Mouse (Mus musculus) heart, adult 2 months (tissue): Measurements from ENCODE around the gene Rbm26. TPM values are rescaled to one million over a fixed set of nuclear protein-coding genes. Genes with fewer than 3 reads are reported as not detected.

Experiments
- DNase-seq, 2 experiments: peaks; one replicate each; pipeline ENCODE4 v3.0.0; 2021
- H3K27ac ChIP-seq: fragments of 200-600 bp; 2 replicates; pipeline ENCODE4 v1.8.1; 2022
- H3K27me3 ChIP-seq: fragments of 200-500 bp; 2 replicates; pipeline ENCODE4 v1.6.1; 2012; ENCODE audit warnings: mild to moderate bottlenecking, low read length, inconsistent platforms, mixed read lengths; ENCODE audit not compliant: control insufficient read depth, insufficient read depth
- H3K36me3 ChIP-seq: fragments of 200-500 bp; 2 replicates; pipeline ENCODE4 v1.6.1; 2012; ENCODE audit warnings: low read length, inconsistent platforms; ENCODE audit not compliant: control insufficient read depth, insufficient read depth
- H3K4me1 ChIP-seq: fragments of 200-500 bp; 2 replicates; pipeline ENCODE4 v1.6.1; 2011; ENCODE audit warnings: low read length; ENCODE audit not compliant: control insufficient read depth, insufficient read depth
- H3K4me3 ChIP-seq: fragments of 200-600 bp; 2 replicates; pipeline ENCODE4 v1.8.1; 2022
- H3K79me2 ChIP-seq: fragments of 200-500 bp; replicated peaks from 2 replicates; pipeline ENCODE4 v1.6.1; 2012; ENCODE audit warnings: mild to moderate bottlenecking, inconsistent platforms, low read length, moderate library complexity, mixed read lengths; ENCODE audit not compliant: control insufficient read depth, insufficient read depth
- H3K9ac ChIP-seq: fragments of 200-500 bp; 2 replicates; pipeline ENCODE4 v1.6.1; 2012; ENCODE audit warnings: low read depth, mild to moderate bottlenecking, control low read depth, inconsistent platforms, low read length, mixed read lengths
- CTCF ChIP-seq: fragments of 200-600 bp; IDR thresholded peaks from 2 replicates; pipeline ENCODE4 v1.8.1; 2022; ENCODE audit warnings: antibody characterized with exemption, mild to moderate bottlenecking, moderate library complexity
- EP300 ChIP-seq: fragments of 200-500 bp; IDR thresholded peaks from 2 replicates; pipeline ENCODE4 v1.6.1; 2011; ENCODE audit warnings: low read depth, low read length, control low read depth; ENCODE audit not compliant: insufficient read depth
- POLR2A ChIP-seq: fragments of 200-500 bp; IDR thresholded peaks from 2 replicates; pipeline ENCODE4 v1.6.1; 2011; ENCODE audit warnings: mild to moderate bottlenecking, low read depth, low read length, control low read depth; ENCODE audit not compliant: insufficient read depth
- WGBS: fragments of 180-500 bp; shearing (Covaris S2); methylation state at CpG from one replicate; pipeline ENCODE4 v1.1.7; 2018; 5-methylcytosine and 5-hydroxymethylcytosine counted together
- intact Hi-C: fragments of 180-260 bp; cut with DNase I; formaldehyde crosslinking; loops from one replicate; pipeline ENCODE4 v1.15.1; 2025
- polyA plus RNA-seq: library from polyadenylated mRNA; depleted of rRNA; stranded (reverse); fragments of >200 nt; gene quantifications from 2 replicates; pipeline ENCODE4 v1.2.3, GENCODE M21; 2012
- total RNA-seq, 2 experiments: library from RNA; stranded (reverse); gene quantifications; 2 replicates each; pipeline ENCODE4 v1.2.3; 2021

Rbm26 gene
- total and polyA plus RNA-seq, 3 experiments, result 6.9 to 19.0 (median 18.6) TPM

DNA sequence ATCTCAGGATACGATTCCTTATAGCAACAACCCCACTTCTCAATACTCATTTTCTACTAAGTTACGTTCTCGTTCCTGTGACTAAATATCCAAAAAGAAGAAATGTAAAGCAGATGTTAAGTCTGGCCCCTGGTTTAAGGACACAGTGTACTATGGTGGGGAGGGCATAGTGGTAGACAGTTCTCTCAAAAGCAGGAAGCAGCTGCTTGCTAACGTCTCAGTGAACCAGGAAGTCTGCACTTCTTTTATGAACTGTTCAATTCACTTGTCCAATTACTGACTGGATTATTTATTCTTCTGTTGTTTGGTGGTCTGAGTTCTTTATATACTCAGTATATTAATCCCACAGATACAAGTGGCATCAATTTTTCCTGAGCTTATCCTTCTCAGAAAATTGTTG is 12.3 kb downstream of the Rbm26 start:
- intact Hi-C loops, result no loop called here
- no peak for DNase-seq

DNA sequence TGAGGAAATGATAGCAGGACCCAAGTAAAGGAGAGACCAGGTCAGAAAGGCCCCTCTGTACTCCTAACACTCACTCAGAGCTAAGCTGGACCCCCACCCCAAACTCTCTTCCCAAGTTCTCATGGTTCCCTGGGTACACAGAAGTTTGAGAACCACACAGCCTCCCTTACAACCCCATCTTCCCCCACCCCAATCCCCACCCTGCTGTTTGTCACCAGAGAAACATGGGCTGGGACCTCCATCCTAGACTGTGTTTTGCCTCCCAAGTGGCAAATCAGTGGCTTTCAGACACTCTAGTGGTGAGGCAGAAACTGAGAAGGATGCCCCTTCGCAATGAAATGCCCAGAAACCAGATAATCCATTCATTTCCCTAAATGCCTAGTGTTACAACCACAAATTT is 15.8 kb downstream of the Rbm26 start:
- no peak overlapping the region for H3K27ac ChIP-seq
- no peak overlapping the region for H3K4me3 ChIP-seq
- no peaks in the 10 kb centered on the region for H3K27me3 ChIP-seq
- H3K9ac ChIP-seq, result no peak overlapping the region
- DNase-seq, result no peak
- intact Hi-C loops, result no loop called here
- no peak for TF ChIP-seq CTCF
- no peak for TF ChIP-seq POLR2A
- TF ChIP-seq EP300, result no peak
- H3K4me1 ChIP-seq, result no peaks in the 10 kb centered on the region
- 91% methylated on average over 1 of the region's 1 CpGs for WGBS
- H3K79me2 ChIP-seq, result peaks cover 2% of the 10 kb centered on the region; the same call in 1 of the 2 replicates
- peaks cover 2% of the 10 kb centered on the region; the same call in 1 of the 2 replicates for H3K36me3 ChIP-seq

More for the DNA sequence above, 12.3 kb downstream of the Rbm26 start:
- H3K36me3 ChIP-seq, result peaks cover 2% of the 10 kb centered on the region; the same call in 1 of the 2 replicates
- peaks cover 5% of the 10 kb centered on the region; the same call in 1 of the 2 replicates for H3K79me2 ChIP-seq
- TF ChIP-seq CTCF (no peak), POLR2A (no peak), EP300 (0 out of 2 replicates have a peak, but pooled peaks have one; percentile 17)
- H3K9ac ChIP-seq, result no peak overlapping the region
- no peaks in the 10 kb centered on the region for H3K27me3 ChIP-seq
- H3K4me1 ChIP-seq, result no peaks in the 10 kb centered on the region
- WGBS, result 50% methylated on average over 4 of the region's 4 CpGs
- H3K4me3 ChIP-seq, result no peak overlapping the region
- H3K27ac ChIP-seq, result no peak overlapping the region

DNA sequence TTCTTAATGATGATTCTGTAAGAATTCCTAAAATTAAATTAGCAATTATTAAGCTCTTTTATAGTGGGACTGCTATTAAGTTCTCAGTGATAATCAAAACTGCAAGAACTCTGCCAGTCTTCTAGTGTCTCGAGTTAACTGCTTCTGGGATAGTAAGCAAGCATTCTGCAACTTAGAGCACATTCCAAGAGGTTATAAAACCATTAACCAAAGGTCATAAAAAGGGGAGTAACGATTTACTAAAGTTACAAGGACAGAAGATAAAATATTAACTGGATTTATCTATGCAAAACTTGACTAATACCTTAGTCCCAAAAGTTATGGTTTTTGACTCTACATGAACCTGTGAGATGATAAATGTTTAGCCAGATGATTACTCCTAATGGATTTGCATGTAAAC is 18.6 kb downstream of the Rbm26 start:
- Histone ChIP-seq H3K9ac (no peak overlapping the region), H3K4me3 (no peak overlapping the region), H3K27ac (no peak overlapping the region), H3K79me2 (peaks cover 2% of the 10 kb centered on the region; the same call in 1 of the 2 replicates), H3K4me1 (no peaks in the 10 kb centered on the region), H3K27me3 (no peaks in the 10 kb centered on the region), H3K36me3 (peaks cover 2% of the 10 kb centered on the region; the same call in 1 of the 2 replicates)
- TF ChIP-seq POLR2A (no peak), EP300 (no peak), CTCF (no peak)
- 86% methylated on average over 2 of the region's 2 CpGs for WGBS
- no peak for DNase-seq
- intact Hi-C loops, result no loop called here

DNA sequence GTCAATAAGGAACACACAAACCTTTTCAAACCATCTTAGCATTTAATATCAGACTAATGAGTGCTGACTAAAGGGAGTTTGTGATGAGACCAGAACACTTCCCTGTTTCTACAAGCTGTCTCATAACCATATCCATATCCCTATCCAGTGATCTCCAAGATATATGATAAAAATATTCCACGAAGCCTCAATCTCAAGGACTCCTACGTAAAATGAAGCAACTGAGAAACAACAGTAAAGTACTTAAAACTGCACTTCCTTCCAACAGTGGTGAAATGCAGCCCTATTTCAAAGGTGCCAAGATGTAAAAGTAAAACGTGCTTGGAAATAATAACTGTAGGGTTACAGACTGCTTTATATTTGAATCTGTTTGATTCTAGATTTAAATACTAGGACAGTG is 43.1 kb downstream of the Rbm26 start:
- Histone ChIP-seq H3K27ac (no peak overlapping the region), H3K4me1 (no peaks in the 10 kb centered on the region), H3K27me3 (no peaks in the 10 kb centered on the region), H3K4me3 (no peak overlapping the region), H3K9ac (no peak overlapping the region), H3K36me3 (no peaks in the 10 kb centered on the region; the same call in 1 of the 2 replicates), H3K79me2 (no peaks in the 10 kb centered on the region)
- TF ChIP-seq CTCF, result no peak
- no peak for TF ChIP-seq EP300
- TF ChIP-seq POLR2A, result no peak
- intact Hi-C loops, result no loop called here
- WGBS, result 93% methylated on average over 3 of the region's 3 CpGs
- DNase-seq, result no peak

DNA sequence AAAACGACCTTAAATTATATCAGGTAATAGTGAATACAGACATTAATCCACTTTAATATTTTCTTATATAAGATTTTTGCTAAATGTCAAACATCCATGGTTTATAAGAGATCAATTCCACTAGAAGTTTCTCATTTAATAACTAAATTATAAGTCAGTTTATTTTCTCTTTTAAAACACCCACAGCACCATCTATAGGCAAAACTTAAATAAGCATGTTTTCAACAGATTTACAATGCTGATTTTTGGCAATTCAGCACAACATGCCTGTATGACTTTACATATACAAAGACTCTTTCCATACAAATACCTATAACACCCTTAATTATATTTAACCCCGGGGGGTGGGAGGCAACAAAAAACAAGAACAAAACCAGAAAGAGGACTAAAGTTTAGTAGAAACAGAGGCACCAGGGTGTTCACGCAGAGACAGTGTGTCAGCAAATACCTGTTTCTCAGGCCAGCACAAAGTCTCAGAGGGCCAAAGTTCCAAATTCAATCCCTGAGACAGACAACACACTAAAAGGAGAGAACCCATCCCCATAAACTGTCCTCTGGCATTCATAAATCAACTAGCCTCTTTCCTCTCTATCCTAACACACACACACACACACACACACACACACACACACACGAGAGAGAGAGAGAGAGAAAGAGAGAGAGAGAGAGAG is 49.3 kb downstream of the Rbm26 start:
- H3K36me3 ChIP-seq, result no peaks in the 10 kb centered on the region; the same call in 1 of the 2 replicates
- H3K27ac ChIP-seq, result no peak overlapping the region
- TF ChIP-seq EP300, result no peak
- no peak for TF ChIP-seq POLR2A
- no peak for TF ChIP-seq CTCF
- DNase-seq, result no peak
- WGBS, result 96% methylated on average over 4 of the region's 4 CpGs
- H3K79me2 ChIP-seq, result no peaks in the 10 kb centered on the region
- H3K4me3 ChIP-seq, result no peak overlapping the region
- intact Hi-C loops, result no loop called here
- no peaks in the 10 kb centered on the region for H3K27me3 ChIP-seq
- no peak overlapping the region for H3K9ac ChIP-seq
- H3K4me1 ChIP-seq, result no peaks in the 10 kb centered on the region

DNA sequence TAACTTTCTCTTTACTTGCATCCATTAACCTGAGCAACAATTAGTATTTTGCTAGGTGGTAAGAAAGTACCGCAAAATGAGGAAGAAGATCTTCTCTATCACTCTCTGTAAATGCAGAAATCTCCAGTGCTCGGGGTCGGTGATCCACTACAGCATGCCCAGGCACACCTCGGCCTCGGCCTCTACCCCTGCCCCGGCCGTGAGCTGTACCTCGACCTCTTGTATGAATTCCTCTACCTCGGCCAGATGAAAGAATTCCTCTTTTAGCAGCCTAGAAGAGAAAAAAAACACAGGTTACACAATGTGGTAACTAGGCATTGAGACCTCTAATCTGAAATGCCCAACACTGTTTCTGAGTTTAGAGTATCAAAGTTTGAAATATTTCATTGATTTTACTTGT is 52.6 kb downstream of the Rbm26 start:
- H3K4me3 ChIP-seq, result no peak overlapping the region
- no peak for TF ChIP-seq CTCF
- no peak for TF ChIP-seq POLR2A
- TF ChIP-seq EP300, result no peak
- H3K36me3 ChIP-seq, result no peaks in the 10 kb centered on the region; the same call in 1 of the 2 replicates
- no peaks in the 10 kb centered on the region for H3K79me2 ChIP-seq
- H3K4me1 ChIP-seq, result no peaks in the 10 kb centered on the region
- no peak overlapping the region for H3K9ac ChIP-seq
- no peaks in the 10 kb centered on the region for H3K27me3 ChIP-seq
- intact Hi-C loops, result no loop called here
- DNase-seq, result no peak
- 93% methylated on average over 9 of the region's 9 CpGs for WGBS
- H3K27ac ChIP-seq, result no peak overlapping the region
